Mouse (Mus musculus) gastrocnemius, adult 18-20 months (tissue): Measurements from ENCODE around the gene Ttc30a1. TPM values are rescaled to one million over a fixed set of nuclear protein-coding genes. Genes with fewer than 3 reads are reported as not detected.
"Not testable (repeated sequence)": the region's sequence is repeated elsewhere in the genome, so short reads cannot be mapped to it uniquely, and the experiment has no call there.

Experiments
- DNase-seq: peaks from one replicate; pipeline ENCODE4 v3.0.0; 2021; ENCODE audit warnings: low spot score
- total RNA-seq, 2 experiments: library from RNA; stranded (reverse); gene quantifications; 2 replicates each; pipeline ENCODE4 v1.2.3; 2021

The Ttc30a1 gene
- total RNA-seq, 2 experiments from 2014 or later, result 1.4 to 1.5 TPM

DNA sequence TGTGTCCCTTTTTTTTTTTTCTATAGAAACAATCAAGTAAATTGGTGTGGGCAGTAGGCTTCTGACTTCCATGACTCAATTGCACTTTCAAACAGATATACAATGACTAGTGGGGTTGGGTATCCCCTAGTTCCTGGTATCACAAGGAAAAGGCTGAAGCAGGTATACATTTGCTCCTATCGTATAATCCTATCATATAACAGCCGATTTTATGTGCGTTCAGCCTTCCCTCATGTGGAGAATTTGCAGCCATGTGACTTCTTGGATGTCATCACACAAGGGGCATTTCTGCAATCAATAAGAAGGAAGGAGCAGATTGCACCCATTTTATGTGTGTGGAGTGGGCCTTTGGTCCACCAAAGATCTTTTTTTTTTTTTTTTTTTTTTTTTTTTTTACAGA, 1.3 kb upstream of the Ttc30a1 start:
- DNase-seq, result no peak

DNA sequence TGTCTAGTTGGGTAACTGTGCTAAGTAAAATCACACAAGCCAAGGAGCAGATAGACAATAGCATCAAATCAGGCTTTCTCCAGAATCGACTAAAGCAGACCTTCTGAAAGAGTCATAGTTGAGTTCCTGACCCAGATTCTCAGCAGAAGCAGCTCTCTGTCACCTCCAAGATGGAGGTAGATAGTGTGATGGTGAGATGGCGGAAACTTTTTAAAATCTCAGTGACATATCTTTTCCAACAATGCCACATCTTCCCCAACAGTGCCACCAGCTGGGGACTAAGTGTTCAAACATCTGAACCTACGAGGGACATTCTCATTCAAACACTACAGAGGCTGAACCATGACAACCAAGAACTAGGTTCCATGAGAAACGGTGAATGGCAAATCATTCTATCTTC, 859 bp upstream of the Ttc30a1 start:
- DNase-seq, result no peak

DNA sequence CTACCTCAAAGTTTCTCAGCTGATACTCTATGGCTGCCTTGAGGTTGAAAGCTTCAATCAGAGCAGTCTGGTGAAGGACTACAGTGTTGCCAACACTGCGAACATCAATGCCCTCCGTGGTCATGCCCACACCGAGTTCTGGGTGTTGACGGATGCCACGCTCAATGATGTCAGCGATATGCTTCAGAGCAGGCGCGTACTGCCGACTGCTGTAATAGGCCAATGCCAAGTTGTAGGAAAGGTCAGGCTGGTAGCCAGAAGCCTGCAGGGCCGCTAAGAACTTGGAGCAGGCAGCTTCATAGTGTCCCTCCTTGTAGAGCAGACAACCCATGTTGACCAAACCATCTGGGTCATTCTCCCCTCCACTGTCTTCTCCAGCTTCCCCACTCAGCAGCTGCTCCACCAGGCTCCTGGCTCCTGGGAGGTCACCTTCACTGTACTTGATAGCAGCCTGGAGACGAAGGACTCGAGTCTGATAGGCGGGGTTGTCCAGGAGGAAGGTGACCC, 781 bp downstream of the Ttc30a1 start:
- DNase-seq, result not testable (repeated sequence)

DNA sequence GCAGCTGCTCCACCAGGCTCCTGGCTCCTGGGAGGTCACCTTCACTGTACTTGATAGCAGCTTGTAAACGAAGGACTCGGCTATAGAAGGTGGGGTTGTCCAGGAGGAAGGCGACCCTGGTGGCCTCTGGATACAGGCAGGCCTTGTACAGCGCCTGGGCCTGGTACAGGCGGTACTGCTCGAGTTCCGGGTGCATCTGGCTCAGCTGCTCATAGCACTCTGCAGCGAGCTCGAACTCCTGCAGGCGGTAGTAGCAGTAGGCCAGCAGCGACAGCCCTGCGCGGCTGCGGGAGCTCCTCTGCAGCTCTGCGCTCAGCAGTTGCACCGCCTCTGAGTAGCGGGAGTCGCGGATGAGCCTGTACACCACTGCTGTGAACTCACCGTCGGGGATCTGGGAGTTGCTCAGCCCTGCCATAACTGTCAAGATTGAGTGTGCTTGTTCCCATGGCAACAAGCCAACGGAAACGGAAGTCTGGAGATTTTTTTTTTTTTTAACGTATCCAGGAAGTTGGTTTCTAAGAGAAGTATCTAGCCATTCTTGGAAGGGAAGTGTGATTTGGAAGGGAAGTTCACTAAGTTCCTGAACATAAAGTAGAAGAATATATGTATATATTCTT, 3.9 kb downstream of the Ttc30a1 start, which contains the start of gene Ttc30a2:
Ttc30a2 (minus strand) TSS at position 419 of the 617 bp plus-strand sequence.
- DNase-seq, result not testable (repeated sequence)

DNA sequence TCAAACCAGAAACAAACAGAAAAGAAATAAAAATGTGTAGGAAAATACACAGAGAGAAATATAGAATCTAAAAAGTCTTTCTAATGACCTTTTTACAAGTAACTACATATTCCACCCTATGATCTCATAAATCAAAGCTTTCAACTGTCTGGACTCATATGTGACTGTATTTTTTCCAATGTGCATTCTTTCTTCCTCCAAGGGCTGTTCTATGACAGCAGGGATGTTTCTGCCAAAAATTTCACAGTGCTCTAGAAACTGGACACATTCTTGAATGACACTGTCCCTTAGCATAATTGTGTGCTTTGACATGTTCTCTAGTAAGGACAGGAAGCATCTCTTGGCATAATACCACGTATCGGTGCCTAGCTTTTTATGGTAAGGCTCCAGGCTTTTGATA, 5.7 kb downstream of the Ttc30a1 start:
- DNase-seq, result not testable (repeated sequence)

DNA sequence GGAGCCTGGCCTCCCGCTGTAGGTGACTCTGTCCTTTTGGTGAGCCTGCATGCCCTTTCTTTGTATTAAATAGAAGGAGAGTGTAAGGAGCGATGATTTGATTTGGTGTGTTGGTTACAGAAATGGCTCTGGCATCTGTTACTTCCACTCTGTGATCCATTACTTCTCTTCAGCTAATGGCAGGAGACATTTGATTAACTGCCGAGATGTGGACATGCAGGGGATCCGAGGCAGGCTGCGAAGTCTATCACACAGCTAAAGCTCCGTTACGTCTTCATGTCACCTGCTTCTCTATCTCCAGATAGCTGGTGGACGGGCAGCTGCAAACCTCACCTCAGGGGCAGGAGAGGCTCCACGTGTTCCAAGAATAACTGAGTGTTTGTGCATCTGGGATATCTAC, 7.6 kb downstream of the Ttc30a1 start:
- DNase-seq, result no peak

DNA sequence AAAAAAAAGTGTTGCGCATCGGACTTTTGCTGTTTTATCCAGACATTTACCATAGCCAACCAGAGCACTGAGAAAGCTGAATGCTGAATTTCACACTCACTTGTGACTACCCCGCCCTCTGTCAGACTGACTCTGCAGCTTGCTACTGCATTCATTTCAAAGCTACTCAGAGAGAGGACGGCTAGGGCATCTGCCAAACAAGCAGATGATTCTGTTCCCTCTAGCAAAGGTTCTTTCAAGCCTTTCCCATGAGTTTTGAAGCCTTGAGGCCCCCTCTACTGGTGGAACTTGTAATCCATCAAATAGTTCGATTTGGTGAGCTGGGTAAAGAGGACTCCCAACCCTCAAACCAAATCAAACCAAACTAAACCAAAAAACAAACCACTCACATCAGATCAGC, 16.8 kb downstream of the Ttc30a1 start:
- DNase-seq, result peak; percentile 62

DNA sequence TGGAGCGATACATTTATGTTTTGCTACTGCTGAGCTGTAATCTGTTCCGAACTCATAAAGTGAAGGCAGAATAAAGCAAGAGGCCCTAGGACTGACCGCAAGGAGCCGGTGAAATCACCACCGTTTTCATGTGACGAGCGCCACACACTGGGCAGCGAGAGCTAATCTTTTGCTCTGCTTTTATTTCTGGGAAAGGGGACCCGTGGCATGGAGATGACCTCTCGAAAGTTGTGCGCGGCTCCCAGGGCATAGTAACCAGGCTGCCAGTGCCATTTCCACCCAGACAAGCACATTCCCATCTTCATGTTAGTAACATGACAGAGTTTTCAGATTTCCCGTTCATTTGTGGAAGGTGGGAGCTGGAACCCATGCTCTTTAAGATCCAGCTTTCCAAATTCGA, 17.3 kb downstream of the Ttc30a1 start:
- peak; percentile 66 for DNase-seq

DNA sequence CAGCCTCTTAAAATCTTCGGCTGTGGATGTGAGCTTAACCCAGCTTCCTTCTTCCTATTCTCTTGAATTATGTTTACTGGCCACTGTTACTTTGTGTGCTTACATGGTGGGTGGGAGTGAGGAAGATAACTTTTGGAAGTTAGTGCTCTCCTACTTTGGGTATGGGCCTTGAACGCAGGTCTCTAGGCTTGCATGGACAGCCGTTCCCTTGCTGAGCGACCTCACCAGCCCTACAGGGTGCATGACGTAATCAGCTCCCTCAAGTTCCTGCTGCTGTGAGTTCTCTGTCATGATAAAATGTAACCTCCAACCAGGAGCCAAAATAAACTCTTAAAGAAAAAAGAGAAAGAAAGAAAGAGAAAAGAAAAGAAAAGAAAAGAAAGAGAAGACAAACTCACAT, 17.7 kb downstream of the Ttc30a1 start:
- no peak for DNase-seq

DNA sequence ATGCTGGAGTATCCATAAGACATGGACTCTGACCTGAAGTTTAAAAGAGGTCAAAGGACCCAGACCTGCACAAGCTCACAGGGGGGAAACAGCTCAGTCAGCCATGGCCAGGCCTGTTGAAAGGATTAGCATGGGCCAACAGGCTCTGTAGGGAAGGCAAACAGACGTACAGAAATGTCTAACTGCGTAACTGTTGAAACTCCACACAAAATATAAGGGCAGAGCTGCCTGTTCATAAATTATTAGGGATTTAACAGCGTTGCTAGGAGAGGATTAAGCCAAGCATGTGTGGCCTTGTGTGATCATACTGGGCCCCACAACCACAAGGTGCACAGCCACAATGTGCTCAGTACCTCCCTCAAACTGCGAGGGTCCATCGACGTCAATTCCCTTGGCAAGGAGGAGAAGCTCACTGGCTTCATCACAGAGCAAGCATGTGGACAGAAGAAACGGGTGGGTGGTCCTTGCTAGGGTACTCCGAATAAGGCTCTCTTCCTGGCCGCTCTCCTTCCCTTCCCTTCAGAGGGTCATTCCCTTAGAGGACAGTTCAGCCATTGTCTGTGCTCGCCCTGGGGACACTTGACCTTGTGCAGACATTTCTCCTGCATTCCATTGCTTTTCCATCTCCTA, 18.4 kb downstream of the Ttc30a1 start:
- no peak for DNase-seq

DNA sequence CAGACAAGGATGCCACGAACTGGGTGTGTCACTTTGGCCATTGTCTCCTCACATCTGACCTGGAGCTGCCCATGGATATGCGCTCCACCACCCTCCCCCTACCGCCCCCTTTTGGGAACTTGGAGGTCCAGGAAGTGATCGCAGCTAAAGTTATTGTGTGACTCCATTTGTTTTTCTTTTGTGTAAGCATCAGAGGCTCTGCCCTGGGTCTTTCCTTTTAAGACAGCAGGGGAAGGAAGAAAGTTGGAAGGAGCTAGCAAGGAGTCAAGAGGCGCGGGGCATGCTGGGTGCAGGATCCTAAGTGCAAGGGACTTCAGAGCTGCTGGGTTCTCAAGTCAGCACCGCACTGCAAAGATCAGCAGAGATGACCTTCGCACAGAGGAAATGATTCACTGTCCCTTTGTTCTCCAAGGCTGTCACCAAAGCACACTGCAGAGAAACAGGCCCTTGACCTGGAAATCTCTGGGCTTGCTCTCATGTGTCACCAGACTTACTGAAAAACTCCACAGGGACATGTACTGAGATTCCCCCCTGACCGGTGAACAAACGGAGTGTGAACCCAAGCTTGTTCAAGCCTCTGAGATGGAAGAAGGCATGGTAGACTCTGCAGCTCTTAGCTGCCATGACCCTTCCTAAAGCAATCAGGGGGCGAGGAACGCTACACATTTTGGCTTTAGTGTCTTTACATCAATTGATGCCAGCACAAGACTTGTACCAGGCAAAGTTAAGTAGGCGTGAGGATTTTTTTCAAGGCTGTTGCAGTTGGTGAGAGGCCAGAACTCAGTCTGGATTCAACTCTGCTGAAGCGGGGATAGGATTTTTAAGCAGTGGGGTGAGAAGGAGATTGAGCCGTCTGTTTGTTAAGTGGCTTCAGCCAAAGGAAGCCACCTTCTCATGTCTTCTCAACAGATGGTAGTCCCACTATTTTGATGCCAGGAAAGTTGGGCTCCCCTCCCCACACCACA, 21.1 kb downstream of the Ttc30a1 start:
- no peak for DNase-seq

DNA sequence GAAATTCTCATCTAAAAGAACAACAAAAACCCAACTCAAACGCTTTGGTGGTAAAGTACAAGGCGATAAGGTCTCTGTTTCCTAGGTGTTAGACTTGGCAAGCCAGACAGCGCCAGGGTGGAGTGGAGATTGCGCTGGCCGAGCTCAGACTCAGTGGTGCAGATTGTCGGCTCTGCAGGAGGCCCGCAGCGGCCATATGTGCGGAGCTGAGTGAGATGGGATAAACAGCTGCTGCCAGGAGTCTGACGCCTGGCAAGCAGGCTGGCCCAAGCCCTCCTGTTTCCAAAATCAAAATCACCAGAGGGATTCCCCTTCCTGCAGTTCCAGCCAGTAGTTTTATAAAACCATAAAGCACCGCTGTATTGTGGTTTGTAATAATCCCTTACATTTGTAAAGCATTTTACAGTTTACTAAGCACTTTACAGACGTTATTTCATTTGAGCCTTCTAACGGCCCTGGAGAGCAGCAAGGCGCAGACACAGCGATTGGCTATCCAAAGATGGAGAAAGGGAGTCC, 21.9 kb downstream of the Ttc30a1 start:
- DNase-seq, result no peak

DNA sequence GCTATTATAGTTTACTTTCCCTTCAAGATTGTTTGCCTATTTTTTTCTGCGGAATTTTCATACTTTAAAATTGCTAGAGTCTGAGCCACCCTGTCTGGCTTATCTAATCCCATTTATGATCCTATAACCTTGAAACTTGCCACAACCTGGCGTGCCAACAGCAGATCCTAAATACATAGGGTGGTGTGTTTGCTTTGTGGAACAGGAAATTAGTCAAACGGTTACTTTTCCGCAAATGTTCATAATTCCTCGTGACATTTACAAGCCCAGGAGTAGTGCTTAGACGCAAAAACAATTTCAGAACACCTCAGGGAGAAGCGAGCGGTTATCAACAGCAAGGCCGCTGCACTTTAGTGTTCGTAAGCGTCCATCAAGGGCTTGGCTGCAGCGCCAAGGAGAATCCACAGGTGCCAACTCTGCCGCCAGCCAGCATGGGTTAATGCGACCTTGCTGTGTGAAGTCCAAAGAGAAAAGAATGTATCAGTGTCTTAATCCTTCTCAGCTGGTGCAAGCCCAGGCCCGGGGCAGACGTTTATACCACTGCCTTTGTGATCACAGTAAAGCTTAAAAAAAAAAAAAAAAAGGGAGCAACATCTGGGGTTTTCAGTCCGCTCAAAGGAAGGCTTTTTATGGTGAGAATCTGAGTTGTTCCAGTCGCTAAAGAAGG, 22.5 kb downstream of the Ttc30a1 start:
- DNase-seq, result no peak

DNA sequence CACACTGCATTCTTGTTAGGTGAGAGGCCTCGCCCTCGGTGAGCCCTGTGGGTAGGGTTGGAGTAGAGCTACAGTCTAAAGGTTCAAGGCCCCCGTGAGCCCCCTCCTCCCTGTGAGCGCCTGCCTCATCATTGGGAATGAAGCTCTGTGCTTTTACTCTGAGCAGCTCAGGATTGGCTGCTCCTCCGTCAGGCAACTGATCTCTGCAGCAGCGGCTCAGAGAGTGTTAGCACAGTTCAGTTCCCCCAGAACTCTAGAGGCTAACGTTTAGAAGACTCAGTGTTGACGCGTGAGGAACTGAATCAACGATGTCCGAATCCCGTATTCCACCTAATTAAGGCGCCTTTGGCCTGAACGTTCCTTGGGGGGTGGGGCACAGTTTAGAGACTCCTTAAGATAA, 26.1 kb downstream of the Ttc30a1 start:
- no peak for DNase-seq

DNA sequence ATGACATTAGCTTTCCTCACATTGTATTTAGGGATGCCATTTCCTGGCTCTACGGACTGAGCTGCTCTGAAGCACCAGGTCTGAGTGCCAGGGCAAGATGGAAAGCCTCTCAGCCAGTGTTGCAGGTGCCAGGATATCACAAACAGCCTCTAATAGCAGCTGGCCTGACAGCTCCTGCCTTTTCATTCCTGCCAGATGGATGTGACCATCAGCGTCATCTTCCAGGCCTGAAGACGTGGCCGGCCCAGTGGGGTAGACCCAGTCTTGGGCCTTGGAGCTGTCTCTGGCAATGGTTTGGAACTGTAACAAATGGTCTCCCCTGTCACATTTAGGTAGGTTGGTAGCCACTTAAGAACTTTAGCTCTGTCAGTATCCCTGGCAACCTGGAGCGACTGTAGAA, 28.4 kb downstream of the Ttc30a1 start:
- DNase-seq, result no peak

DNA sequence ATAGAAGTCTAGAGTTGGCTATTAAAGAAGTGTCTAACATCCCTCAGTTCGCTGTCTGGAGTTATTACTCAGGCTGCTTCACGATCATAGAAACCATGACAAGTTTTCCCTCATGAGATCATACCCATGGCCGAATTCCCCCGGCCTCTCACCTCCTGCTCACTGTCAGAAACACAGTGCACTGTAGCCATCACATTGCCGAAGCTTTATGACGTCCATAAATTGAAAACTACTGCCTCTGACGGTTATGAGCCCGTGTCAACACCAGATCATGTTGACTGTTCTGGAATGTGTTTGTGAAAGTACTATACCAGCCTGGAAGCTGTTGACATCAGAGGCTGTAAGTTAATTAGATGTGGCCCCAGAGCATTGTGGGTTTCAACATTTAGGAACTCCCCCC, 31.1 kb downstream of the Ttc30a1 start:
- no peak for DNase-seq

DNA sequence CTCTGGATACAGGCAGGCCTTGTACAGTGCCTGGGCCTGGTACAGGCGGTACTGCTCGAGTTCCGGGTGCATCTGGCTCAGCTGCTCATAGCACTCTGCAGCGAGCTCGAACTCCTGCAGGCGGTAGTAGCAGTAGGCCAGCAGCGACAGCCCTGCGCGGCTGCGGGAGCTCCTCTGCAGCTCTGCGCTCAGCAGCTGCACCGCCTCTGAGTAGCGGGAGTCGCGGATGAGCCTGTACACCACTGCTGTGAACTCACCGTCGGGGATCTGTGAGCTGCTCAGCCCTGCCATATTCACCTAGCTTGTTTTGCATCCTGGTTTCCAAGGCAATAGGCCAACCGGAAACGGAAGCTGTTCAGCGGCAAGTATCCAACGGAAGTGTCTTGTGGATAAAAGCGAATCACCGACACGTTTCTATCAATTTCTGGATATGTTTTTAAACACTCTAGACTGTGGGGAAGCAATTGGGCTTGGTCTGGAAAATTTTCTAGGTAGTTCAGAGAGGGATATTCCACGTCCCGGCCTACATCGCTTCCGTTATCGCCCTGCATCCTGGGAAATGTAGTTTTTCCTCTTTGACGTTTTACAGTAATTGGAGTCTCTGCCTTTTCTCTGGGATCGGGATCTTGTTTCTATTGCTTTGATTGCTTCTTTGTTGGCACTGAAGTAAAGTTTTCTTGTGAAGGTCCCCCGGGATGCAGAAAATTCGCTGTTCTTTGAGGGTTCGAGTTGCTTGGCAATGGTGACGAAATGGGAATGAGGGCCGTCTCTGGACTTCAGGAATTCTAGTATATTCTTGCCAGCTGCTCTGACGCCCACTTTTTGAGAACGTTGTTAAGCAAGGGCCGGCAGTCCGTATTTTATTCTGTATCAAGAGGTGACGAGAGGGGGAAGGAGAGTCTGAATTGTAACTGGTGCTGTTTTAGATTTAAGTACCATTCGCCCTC, 43.4 kb downstream of the Ttc30a1 start, which contains the start of gene Ttc30b:
Ttc30b (minus strand) TSS at position 469 of the 947 bp plus-strand sequence.
- DNase-seq, result peak; percentile 87

DNA sequence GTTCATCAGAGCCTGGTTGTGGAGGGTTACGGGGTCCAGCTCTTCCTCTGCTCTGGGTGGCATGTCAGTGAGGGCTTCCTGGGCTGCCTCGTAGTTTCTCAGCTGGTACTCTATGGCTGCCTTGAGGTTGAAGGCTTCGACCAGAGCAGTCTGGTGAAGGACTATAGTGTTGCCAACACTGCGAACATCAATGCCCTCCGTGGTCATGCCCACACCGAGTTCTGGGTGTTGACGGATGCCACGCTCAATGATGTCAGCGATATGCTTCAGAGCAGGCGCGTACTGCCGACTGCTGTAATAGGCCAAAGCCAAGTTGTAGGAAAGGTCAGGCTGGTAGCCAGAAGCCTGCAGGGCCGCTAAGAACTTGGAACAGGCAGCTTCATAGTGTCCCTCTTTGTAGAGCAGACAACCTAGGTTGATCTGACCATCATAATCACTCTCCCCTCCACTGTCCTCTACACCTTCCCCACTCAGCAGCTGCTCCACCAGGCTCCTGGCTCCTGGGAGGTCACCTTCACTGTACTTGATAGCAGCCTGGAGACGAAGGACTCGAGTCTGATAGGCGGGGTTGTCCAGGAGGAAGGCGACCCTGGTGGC, 44.1 kb downstream of the Ttc30a1 start:
- not testable (repeated sequence) for DNase-seq

DNA sequence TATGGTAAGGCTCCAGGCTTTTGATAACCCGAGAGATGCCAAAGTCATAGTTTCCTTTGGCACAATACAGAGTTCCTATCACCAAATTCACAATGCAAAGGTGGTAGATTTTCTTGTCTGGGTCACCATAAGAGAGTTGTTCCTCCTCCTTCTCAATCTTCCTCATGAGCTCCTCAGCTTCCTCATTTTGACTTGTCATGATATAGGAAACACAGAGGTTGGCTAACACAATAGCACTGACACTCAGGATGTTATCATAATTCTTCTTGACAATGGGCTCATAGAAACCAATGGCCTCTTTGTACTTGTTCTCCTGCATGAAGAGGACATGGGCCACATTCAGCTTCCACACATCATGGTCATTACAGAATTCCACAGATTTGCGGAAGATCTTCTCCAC, 45.1 kb downstream of the Ttc30a1 start:
- DNase-seq, result not testable (repeated sequence)

DNA sequence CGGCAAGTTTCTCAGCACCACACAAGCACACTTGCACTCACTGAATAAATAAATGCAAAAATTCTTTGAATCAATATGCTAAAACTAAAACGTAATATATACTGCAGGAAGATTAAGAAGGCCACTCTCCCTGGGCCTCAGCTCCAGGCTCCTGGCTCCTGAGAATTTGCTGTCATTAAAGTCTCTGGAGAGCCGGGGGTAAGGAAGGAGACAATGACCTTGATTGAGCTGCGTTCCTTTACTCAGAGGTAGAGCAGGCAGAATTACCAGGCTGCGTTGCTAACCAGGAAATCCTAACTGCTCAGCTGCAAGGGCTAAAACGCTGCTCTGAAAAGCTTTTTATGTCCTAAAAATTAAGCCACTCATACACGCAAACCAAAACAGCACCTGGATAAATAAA, 48.2 kb downstream of the Ttc30a1 start:
- DNase-seq, result no peak
